Mouse (Mus musculus) spleen, postnatal 4 days (tissue): Measurements from ENCODE around the gene Dhh.

ENCODE experiments used
- DNase-seq, 2 experiments: peaks; one replicate each; pipeline ENCODE4 v3.0.0; 2022; ENCODE audit warnings: low spot score in 2 of 2

The Dhh gene

DNA sequence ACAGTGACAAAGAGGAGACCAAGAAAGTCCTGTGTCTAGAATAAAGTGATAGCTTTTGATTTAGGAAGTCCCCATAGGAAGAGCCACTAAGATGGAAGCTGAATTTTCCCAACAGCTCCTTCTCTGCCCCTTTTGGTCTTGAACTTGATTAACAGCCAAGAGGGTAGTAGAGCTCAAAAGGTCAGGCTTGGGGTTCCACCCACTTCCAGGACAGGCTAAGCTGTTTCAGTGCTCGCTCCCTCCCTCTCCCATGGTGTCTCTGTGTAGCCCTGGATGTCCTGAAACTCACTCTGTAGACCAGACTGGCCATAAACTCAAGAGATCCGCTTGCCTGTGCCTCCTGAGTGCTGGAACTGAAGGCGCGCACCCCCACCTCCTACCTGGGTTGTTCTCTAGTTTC lies 17.7 kb upstream of the Dhh start:
- no peak for DNase-seq

DNA sequence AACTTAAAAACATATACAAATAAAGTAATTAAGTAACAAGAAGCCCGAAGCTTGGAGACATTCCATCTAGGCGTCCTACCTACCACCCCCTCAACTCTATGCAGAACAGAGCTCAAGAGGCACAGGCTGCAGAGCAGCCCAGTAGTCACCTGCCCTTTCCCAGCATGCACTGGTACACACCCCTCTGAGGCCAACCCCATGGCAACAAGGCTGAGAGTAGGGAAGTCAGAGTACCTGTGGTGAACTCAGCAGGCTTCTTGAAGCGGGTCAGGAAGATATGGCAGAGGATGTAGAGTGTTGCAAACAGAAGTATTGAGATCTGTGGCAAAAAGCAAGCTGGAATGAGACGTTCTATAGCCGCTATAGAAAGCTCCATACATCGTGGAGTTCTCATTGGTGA lies 16.6 kb upstream of the Dhh start:
- no peak for DNase-seq

DNA sequence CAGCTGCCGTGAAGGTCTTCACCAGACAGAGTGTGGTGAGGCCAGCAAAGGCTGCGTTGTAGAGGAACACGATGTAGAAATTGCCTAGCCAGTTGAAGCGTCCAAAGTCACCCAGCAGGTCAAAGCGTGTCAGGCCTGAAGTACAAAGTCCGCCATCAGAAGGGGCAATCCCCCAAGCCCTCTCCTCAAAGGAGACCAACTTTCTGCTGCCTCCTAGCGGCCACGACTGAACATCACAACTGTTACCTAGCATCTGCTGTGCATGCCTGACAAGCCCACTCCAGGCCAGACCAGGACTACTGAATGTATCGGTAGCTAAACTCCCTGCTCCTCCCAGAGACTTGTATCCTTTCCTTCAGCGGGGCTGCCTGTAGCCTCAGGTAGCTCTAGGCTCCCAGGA lies 6.4 kb upstream of the Dhh start:
- peak in 1 of 2 experiments; percentile 70 for DNase-seq

DNA sequence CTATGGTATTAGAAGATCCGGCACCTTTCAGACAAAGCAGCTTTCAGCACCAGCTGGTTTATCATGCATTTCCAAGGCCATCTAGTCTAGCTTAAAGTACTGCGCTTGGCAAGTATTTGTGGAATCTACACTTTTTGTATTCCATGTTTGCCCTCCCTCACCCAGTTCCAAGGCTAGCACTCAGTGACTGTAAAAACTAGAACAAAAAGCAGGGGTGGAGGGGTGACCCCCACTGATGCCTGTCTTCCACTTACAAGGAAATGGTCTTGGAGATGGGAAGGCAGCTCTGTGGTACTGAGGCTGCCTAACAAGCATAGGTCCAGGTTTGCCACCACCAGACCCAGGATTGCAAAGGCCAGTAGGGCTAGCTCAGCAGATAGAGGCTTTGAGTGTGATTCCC lies 4.3 kb upstream of the Dhh start:
- DNase-seq, result no peak

DNA sequence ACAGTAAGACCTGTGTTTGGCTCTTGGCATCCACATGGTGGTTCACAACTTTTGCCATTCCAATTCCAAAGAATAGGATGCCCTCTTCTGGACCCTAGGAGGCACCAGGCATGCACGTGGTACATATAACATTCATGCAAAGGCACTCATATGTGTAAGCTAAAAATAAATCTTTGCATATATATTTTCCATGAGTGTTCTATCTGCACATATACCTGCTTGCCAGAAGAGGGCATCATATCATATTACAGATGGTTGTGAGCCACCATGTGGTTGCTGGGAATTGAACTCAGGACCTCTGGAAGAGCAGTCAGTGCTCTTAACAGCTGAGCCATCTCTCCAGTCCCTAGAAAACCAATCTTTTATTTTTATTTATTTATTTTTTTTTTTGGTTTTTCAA lies 3.2 kb upstream of the Dhh start:
- no peak for DNase-seq

DNA sequence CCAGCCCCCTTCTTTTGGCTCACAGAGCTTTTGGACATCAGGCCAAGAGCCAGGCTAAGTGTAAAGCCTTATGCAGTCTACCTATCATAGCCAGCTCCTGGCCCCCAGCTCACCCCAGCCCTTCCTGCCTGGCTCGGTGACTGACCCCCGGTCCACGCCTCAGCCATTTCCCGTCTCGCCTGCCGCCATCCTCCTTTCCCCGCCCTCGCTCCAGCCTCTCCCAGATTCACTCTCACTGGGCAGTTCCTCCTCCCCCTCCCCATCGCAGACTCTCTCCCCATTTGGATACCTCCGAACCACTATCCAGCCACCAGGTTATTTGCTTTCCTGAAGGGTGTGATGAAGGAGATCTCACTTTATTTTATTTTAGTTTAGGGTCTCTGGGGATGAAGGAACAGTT lies 845 bp downstream of the Dhh start:
- no peak for DNase-seq

DNA sequence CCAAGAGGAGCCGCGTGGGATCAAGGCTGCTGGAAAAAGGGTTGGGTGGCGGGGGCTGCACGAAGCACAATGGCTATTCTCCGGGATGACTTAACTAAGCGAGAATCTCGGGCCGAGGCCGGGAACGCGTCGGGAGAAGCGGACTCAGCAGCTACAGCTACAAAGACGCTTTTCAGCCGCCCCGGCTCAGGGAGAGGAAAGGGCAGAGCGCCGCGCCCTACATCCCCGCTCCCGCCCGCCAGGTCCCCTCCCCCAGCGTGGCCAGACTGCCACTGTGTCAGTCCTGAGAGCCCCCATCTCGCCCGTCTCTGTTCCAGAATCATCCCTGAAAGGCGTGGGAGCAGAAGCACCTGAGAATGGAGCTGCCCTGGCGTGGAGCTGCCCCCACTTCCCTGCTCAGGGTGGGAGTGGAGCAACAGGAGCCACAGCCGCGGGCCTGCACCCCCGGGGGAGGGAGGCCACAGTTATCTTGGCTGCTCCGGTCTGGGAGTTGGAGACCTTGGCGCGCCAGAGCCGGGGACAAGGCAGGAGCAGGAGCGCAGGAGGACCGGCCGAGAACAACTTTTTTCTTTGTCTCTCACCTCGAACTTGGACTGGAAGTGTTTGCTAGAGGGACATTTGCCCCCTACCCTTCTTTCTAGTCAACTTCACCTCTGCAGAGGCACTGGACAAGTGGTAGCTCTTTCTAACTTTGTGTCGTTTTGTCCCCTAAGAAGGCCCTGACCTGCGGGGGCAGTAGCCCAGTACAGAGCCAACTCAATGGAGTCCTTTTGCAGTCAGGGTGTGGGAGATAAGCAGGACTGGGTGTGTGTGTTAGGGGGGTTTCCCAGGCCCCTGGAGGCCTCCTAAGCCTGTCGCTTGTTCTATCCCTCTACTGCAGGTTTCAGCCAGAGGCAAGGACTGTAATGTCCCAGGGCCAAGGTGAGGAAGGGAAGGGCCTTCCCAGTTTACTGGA lies 2.4 kb downstream of the Dhh start:
- no peak for DNase-seq

DNA sequence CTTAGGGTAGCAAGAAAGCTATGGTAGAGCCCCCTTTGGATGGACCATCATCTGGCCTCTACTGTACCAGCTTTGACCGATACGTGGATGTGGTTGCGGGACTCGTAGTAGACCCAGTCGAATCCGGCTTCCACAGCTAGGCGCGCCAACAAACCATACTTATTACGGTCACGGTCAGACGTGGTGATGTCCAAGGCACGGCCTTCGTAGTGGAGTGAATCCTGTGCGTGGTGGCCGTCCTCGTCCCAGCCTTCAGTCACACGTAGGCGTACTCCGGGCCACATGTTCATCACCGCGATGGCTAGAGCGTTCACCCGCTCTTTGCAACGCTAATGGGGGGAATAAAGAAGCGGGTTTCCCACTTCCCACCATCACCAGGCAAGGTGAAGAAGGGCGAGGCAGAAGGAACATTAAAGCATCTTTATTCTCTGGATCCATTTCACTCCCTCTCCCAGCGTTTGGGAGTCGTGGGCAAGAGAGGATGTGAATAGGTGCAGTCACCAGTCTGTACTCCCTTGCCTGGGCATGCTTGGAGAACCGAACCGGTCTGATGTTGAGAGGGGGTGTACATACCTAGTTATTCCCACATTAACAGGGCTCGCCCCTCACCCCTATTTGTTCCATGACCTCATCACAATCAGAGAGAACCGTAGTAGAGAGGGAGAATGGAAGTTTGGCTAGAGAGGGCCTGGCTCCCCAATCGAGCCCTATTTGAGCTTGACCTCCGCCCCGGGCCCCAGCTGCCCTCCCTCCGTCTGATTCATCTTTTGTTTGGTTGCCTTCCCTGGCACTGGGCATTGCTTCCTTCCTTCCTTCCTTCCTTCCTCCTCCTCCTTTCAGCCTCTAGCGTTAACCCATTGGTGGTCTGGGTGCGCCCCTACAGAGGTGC lies 3.4 kb downstream of the Dhh start:
- DNase-seq, result no peak

DNA sequence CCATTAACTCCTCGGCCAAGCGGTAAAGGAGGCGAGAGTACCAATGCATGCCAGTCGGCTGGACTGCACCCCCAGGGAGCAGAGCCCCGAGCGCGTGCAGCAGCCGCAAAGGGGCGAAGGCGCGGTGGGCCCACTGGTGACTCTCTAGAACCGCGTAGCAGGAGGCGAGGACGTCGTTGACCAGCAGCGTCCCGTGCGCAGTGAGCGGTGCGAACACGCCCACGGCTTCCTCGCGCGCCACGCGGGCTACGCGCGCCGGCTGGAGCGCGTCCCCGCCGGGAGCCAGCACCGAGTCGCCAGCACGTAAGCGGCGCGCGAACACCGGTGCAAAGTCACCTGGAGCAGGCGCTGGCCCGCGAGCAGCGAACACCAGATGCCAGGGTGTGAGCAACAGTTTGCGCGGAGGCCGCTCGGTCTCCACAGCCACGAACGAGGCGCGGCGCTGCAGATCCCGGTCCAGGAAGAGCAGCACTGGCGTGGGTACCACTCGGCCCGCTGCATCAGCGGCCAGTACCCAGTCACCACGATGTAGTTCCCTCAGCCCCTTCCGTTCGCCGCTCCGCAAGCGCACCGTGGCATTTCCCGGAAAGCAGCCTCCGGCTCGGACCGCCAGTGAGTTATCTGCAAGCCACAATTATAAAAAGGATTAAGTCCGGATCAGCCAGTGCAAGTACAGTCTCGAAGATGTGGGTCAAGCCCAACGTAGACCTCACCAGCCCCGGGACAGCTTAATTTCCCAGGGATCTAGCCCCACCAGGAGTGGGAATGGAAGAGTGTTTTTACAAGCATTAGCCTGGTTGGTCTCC lies 4.2 kb downstream of the Dhh start, which contains the start of gene Rhebl1:
Rhebl1 (minus strand) TSS at position 601 of the 806 bp plus-strand sequence.
- DNase-seq, result no peak

DNA sequence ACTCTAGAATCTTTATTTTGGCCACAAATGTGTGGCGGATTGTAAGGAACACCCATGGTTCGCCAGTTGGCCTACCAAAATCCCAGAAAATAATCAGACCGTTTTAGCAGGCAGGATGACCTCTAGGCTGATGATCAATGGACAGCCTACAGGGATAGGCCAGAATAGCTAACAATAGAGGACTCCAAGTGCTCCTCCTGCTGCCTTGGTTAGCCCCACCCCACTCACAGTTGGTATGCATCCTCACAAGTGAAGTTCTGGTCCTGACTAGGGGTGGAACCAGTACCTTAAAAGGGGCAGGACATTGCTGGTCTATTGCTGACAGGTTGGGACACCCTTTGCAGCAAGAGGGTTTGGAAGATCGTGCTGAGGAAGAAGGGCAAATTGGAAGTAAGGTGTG lies 5.3 kb downstream of the Dhh start:
- no peak for DNase-seq

DNA sequence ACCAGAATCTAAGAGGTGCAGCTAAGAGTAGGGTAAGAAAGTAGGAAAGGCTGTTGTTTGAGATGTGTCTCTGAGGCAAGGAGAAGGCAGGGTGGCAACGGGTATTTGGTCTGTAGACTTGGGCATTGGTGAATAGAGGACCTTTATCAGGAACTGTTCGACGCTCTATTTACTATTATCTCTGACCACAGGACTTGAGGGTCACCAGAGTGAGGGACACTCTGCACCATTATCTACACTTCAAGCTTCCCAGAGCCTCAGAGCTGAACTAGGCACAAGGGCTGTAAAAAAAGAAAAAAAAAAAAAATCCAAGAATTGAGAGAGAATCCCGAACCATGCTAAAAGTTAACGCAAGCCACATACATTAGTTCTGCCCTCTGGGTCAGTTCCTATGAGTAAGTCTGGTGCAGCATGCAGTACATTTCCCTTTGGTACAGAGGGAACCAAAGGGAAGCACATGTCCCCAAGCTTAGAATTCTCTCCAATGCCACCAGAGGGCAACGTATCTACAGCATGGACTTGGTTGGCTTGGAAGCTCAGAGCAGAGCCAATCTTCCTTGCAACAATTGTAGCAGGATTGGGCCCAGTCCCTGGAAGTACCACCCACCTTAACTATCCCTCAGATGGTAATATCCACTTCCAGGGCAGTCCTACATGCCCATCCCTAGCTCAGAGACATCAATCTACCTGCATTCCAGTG lies 6.3 kb downstream of the Dhh start:
- peak in 1 of 2 experiments; percentile 46 for DNase-seq

DNA sequence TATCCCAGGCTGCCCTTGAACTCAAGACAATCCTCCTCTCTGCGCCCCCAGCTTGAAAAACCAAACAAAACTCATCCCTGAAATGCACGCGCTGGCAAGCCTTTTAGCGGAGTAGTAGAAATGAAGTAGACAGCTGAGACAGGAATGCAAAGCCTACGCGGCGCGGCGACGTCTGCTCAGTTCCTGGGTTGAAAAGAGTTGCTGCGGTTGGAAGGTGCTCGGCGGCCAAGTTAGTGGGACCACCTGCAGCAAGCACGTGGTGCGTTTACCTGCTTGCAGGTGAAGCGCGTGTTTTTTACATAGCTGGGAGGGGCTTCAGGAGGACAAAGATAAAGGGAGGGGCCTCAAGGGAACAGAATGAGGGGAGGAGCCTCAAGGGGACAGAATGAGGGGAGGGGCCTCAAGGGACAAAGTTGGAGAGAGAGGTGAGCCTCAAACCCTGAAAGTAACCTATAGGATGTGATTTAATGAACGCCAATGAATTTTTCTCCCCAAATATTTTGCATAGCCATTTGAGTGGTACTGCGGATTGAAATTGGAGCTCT lies 7.1 kb downstream of the Dhh start:
- no peak for DNase-seq

DNA sequence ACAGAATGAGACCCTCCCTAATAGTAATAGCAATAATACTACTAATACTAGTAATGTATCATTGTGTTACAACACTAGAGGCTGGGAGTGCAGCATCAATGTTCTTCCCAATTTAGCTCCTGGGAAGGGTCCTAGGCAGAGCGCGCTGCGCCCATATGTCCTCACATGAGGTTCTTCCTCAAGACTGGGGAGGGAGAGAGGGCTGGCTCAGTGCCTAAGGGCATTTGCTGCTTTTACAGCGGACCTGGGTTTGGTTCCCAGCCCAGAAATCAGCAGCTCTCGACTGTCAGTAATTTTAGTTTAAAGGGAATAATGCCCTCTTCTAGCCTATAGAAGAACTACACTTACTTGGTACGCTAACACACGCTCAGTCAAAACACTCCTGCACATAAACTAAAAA lies 10.8 kb downstream of the Dhh start:
- DNase-seq, result no peak

DNA sequence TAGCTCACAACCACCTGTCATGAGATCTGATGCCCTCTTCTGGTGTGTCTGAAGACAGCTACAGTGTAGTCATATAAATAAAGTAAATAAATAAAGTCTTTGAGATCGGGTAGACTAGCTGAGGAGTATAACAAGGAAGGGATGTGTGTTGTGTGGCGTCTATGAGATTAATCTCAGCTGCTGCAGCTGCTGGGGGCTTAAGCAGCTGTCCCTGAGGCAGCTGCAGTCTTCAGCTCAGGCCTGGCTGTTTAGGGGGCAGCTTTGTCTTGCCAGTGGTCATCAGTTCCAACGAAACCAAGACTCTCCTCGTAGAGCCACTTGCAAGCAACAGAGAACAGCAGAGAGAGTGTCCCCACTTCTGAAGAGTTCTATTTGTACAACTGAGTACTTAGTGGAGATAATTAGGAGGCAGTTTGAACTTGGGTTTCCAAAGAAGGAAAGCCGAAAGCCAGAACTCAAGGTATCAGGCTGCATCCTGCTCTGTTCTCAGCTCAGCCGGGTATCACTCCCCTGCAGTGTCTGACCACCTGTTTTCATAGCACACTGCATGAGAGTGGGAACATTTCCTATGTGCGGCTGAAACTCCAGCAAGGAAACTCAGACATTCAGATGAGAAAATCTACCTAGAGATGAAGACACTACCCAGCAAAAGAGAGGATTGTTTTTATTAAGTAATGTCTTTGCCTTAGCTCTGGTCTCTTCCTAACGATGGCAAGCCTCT lies 11.5 kb downstream of the Dhh start:
- DNase-seq, result no peak

DNA sequence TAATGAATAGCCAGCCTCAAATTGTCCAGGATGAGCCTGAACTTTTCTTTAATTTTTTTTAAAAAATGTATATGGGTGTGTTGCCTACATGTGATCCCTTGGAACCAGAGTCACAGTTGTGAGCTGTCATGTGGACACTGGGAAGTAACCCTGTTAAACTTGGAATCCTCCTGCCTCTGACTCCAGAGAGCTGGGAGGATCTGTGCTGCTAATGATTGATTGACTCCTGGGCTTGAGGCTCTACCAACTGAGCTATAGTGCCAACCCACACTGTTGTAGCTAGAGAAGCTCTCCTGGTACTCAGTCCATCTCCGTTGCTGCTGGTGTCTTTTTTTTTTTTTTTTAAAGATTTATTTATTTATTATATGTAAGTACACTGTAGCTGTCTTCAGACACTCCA lies 14.2 kb downstream of the Dhh start:
- no peak for DNase-seq

DNA sequence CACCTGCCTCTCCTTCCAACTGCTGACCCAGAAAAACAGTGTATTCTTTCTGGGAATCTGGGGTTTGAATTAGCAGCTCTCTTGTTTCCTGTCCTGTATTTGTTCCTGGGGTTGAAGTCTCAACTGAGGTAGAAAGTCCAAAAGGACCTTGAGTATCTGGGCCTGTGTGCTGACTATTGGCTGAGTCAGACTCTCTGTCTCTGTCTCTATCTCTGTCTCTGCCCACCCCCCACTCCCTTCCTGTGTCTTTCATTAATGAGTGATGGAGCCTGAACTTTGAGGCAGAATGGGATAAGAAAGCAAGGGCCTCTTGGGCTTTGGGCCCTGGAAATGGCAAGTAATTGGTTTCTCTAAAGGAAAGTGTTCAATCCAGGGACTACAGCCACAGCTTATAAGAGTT lies 14.7 kb downstream of the Dhh start:
- DNase-seq, result no peak

DNA sequence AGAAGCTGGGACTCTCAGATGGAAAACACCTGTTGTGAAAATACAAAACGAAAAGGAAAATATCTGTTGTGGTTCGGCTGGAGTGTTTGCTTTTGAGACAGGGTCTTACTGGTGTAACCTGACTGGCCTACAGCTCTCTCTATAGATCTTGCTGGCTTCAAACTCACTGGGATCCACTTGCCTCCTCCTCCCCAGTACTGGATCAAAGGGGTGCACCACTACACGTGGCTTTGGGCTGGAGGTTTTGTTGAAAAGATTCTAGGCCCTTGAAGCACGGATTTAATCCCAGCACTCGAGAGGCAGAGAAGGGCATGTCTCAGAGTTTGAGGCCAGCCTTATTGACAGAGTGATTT lies 16.7 kb downstream of the Dhh start:
- DNase-seq, result no peak

DNA sequence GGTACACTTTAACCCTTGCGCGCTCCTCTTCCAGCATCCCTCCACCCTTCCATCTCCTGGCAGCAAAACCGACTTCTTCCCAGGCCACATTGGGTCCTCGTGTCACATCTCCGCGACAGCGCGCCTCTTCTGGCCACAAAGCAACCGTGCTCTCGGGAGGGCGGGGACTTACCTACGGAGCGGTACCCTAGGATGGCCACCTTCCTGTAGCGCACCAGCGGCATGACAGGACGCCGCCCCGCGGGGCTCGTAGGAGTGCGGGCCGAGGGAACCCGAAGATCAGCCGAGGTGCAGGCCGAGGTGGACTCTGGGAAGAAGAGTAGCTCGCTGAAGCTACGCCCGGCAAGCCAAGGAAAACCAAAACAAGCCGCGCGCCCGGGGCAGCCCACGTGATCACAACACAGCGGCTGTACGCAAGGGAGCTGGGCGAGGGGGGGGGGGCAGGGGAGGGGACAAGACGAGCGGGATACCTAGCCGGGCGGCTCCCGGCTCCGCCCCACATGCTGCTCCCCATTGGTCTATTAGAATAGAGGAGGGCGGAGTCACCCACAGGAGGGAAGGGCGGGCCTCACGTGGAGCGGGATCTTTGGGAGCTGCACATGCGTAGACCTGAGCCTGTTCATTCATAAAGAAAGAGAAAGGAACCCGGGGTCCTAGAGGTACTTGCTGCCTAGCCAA lies 17.2 kb downstream of the Dhh start:
- peak; percentile 90 to 91 for DNase-seq

DNA sequence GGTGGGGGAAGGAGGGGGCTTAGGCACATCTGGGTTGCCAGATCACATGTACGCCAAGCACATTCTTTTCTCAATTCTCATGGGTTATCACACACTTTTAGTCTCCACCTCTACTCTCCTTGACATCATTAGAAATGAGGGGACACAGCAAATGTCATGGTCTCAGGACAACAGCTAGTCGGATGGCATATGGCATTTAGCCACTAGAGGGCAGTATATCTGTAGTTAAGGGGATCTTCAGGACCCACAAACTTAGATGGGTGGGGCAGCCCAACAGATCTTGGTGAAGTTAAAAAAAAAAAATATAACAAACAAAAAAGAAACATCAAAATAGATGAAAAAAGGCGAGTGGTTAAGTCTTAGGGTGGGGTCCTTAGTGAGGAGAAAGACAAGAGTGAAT lies 21.0 kb downstream of the Dhh start:
- peak; percentile 74 to 86 for DNase-seq
